Mouse (Mus musculus): Measurements from ENCODE around the gene Grk4. TPM values are rescaled to one million over a fixed set of nuclear protein-coding genes. Genes with fewer than 3 reads are reported as not detected.
"Not testable (repeated sequence)": the region's sequence is repeated elsewhere in the genome, so short reads cannot be mapped to it uniquely, and the experiment has no call there.

Gene Grk4
- polyA plus RNA-seq, 1 experiment from 2014 or later, result 0.93 TPM

GRCm38 (mm10) chr5:34689868-34690267 lies 29.7 kb downstream of the Grk4 start:
- WGBS, result 95% methylated on average over 1 of the region's 1 CpGs
- ATAC-seq, result no peak

GRCm38 (mm10) chr5:34692782-34693181 lies 32.6 kb downstream of the Grk4 start:
- H3K36me3 ChIP-seq (ENCODE audit: control insufficient read depth, insufficient read depth, low read length), result no peaks in the 10 kb centered on the region
- H3K27me3 ChIP-seq (replicated peaks; ENCODE audit: control insufficient read depth, insufficient read depth, low read length), result no peaks in the 10 kb centered on the region
- H3K4me2 ChIP-seq (ENCODE audit: low read depth, low read length), result no peak overlapping the region
- H3K27ac ChIP-seq (ENCODE audit: low read length), result no peak overlapping the region
- H3K9me3 ChIP-seq (ENCODE audit: control insufficient read depth, low read length), result no peaks in the 10 kb centered on the region
- H3K4me3 ChIP-seq (ENCODE audit: low read length), result no peak overlapping the region
- 67% methylated on average over 2 of the region's 2 CpGs for WGBS
- no peak for ATAC-seq
- no peak overlapping the region for H3K9ac ChIP-seq (ENCODE audit: low read depth, low read length)
- H3K4me1 ChIP-seq (ENCODE audit: control insufficient read depth, insufficient read depth, low read length), result no peaks in the 10 kb centered on the region

More at GRCm38 (mm10) chr5:34689868-34690267, 29.7 kb downstream of the Grk4 start:
- Histone ChIP-seq H3K9me3 (ENCODE audit: control insufficient read depth, low read length) (no peaks in the 10 kb centered on the region), H3K4me3 (ENCODE audit: low read length) (no peak overlapping the region), H3K27ac (ENCODE audit: low read length) (no peak overlapping the region), H3K4me2 (ENCODE audit: low read depth, low read length) (no peak overlapping the region), H3K36me3 (ENCODE audit: control insufficient read depth, insufficient read depth, low read length) (no peaks in the 10 kb centered on the region), H3K27me3 (replicated peaks; ENCODE audit: control insufficient read depth, insufficient read depth, low read length) (no peaks in the 10 kb centered on the region), H3K4me1 (ENCODE audit: control insufficient read depth, insufficient read depth, low read length) (no peaks in the 10 kb centered on the region), H3K9ac (ENCODE audit: low read depth, low read length) (no peak overlapping the region)

- no peak for ATAC-seq
- H3K4me1 ChIP-seq (ENCODE audit: control insufficient read depth, insufficient read depth, low read length), result no peaks in the 10 kb centered on the region
- no peaks in the 10 kb centered on the region for H3K36me3 ChIP-seq (ENCODE audit: control insufficient read depth, insufficient read depth, low read length)
- H3K27ac ChIP-seq (ENCODE audit: low read length), result no peak overlapping the region
- no peaks in the 10 kb centered on the region for H3K27me3 ChIP-seq (replicated peaks; ENCODE audit: control insufficient read depth, insufficient read depth, low read length)
- H3K4me3 ChIP-seq (ENCODE audit: low read length), result no peak overlapping the region
- no peak overlapping the region for H3K4me2 ChIP-seq (ENCODE audit: low read depth, low read length)
- 76% methylated on average over 5 of the region's 5 CpGs for WGBS
- H3K9ac ChIP-seq (ENCODE audit: low read depth, low read length), result no peak overlapping the region
- no peaks in the 10 kb centered on the region for H3K9me3 ChIP-seq (ENCODE audit: control insufficient read depth, low read length)
Measured at GRCm38 (mm10) chr5:34695521-34695920, 35.3 kb downstream of the Grk4 start.

- no peak overlapping the region for H3K27ac ChIP-seq (ENCODE audit: low read length)
- WGBS, result 94% methylated on average over 1 of the region's 1 CpGs
- H3K4me3 ChIP-seq (ENCODE audit: low read length), result no peak overlapping the region
- H3K9me3 ChIP-seq (ENCODE audit: control insufficient read depth, low read length), result no peaks in the 10 kb centered on the region
- H3K27me3 ChIP-seq (replicated peaks; ENCODE audit: control insufficient read depth, insufficient read depth, low read length), result no peaks in the 10 kb centered on the region
- no peak overlapping the region for H3K4me2 ChIP-seq (ENCODE audit: low read depth, low read length)
- no peak for ATAC-seq
- no peaks in the 10 kb centered on the region for H3K4me1 ChIP-seq (ENCODE audit: control insufficient read depth, insufficient read depth, low read length)
- H3K36me3 ChIP-seq (ENCODE audit: control insufficient read depth, insufficient read depth, low read length), result no peaks in the 10 kb centered on the region
- no peak overlapping the region for H3K9ac ChIP-seq (ENCODE audit: low read depth, low read length)
Measured at GRCm38 (mm10) chr5:34708436-34708835, 48.3 kb downstream of the Grk4 start.

GRCm38 (mm10) chr5:34714371-34714770 lies 54.2 kb downstream of the Grk4 start:
- not testable (repeated sequence) for H3K4me2 ChIP-seq (ENCODE audit: low read depth, low read length); H3K9ac ChIP-seq (ENCODE audit: low read depth, low read length); H3K27me3 ChIP-seq (replicated peaks; ENCODE audit: control insufficient read depth, insufficient read depth, low read length); H3K4me1 ChIP-seq (ENCODE audit: control insufficient read depth, insufficient read depth, low read length); H3K4me3 ChIP-seq (ENCODE audit: low read length); H3K9me3 ChIP-seq (ENCODE audit: control insufficient read depth, low read length); H3K27ac ChIP-seq (ENCODE audit: low read length); H3K36me3 ChIP-seq (ENCODE audit: control insufficient read depth, insufficient read depth, low read length); ATAC-seq
- WGBS, result 69% methylated on average over 3 of the region's 3 CpGs

- Histone ChIP-seq H3K9ac (ENCODE audit: low read depth, low read length) (no peak overlapping the region), H3K36me3 (ENCODE audit: control insufficient read depth, insufficient read depth, low read length) (no peaks in the 10 kb centered on the region), H3K4me1 (ENCODE audit: control insufficient read depth, insufficient read depth, low read length) (no peaks in the 10 kb centered on the region), H3K4me3 (ENCODE audit: low read length) (no peak overlapping the region), H3K27ac (ENCODE audit: low read length) (no peak overlapping the region), H3K9me3 (ENCODE audit: control insufficient read depth, low read length) (no peaks in the 10 kb centered on the region), H3K4me2 (ENCODE audit: low read depth, low read length) (no peak overlapping the region), H3K27me3 (replicated peaks; ENCODE audit: control insufficient read depth, insufficient read depth, low read length) (no peaks in the 10 kb centered on the region)
- 80% methylated on average over 5 of the region's 5 CpGs for WGBS
- ATAC-seq, result no peak
Measured at GRCm38 (mm10) chr5:34714816-34715215, 54.6 kb downstream of the Grk4 start.

GRCm38 (mm10) chr5:34729141-34729540 lies 69.0 kb downstream of the Grk4 start:
- no peaks in the 10 kb centered on the region for H3K4me1 ChIP-seq (ENCODE audit: control insufficient read depth, insufficient read depth, low read length)
- ATAC-seq, result no peak
- H3K9me3 ChIP-seq (ENCODE audit: control insufficient read depth, low read length), result no peaks in the 10 kb centered on the region
- H3K27ac ChIP-seq (ENCODE audit: low read length), result no peak overlapping the region
- no peak overlapping the region for H3K4me2 ChIP-seq (ENCODE audit: low read depth, low read length)
- no peaks in the 10 kb centered on the region for H3K36me3 ChIP-seq (ENCODE audit: control insufficient read depth, insufficient read depth, low read length)
- H3K27me3 ChIP-seq (replicated peaks; ENCODE audit: control insufficient read depth, insufficient read depth, low read length), result no peaks in the 10 kb centered on the region
- H3K4me3 ChIP-seq (ENCODE audit: low read length), result no peak overlapping the region
- H3K9ac ChIP-seq (ENCODE audit: low read depth, low read length), result no peak overlapping the region

- Histone ChIP-seq H3K27ac (ENCODE audit: low read length) (no peak overlapping the region), H3K4me3 (ENCODE audit: low read length) (no peak overlapping the region), H3K4me1 (ENCODE audit: control insufficient read depth, insufficient read depth, low read length) (no peaks in the 10 kb centered on the region), H3K9me3 (ENCODE audit: control insufficient read depth, low read length) (no peaks in the 10 kb centered on the region), H3K27me3 (replicated peaks; ENCODE audit: control insufficient read depth, insufficient read depth, low read length) (no peaks in the 10 kb centered on the region), H3K9ac (ENCODE audit: low read depth, low read length) (no peak overlapping the region), H3K4me2 (ENCODE audit: low read depth, low read length) (no peak overlapping the region), H3K36me3 (ENCODE audit: control insufficient read depth, insufficient read depth, low read length) (no peaks in the 10 kb centered on the region)
- no peak for ATAC-seq
- WGBS, result 36% methylated on average over 1 of the region's 1 CpGs
Measured at GRCm38 (mm10) chr5:34730255-34730654, 70.1 kb downstream of the Grk4 start.

- no peak overlapping the region for H3K27ac ChIP-seq (ENCODE audit: low read length)
- 51% methylated on average over 3 of the region's 3 CpGs for WGBS
- ATAC-seq, result no peak
- H3K36me3 ChIP-seq (ENCODE audit: control insufficient read depth, insufficient read depth, low read length), result no peaks in the 10 kb centered on the region
- no peak overlapping the region for H3K4me3 ChIP-seq (ENCODE audit: low read length)
- H3K27me3 ChIP-seq (replicated peaks; ENCODE audit: control insufficient read depth, insufficient read depth, low read length), result no peaks in the 10 kb centered on the region
- no peaks in the 10 kb centered on the region for H3K4me1 ChIP-seq (ENCODE audit: control insufficient read depth, insufficient read depth, low read length)
- no peak overlapping the region for H3K4me2 ChIP-seq (ENCODE audit: low read depth, low read length)
- H3K9ac ChIP-seq (ENCODE audit: low read depth, low read length), result no peak overlapping the region
- no peaks in the 10 kb centered on the region for H3K9me3 ChIP-seq (ENCODE audit: control insufficient read depth, low read length)
Measured at GRCm38 (mm10) chr5:34751477-34751876, 91.3 kb downstream of the Grk4 start.

GRCm38 (mm10) chr5:34758762-34759161 lies 98.6 kb downstream of the Grk4 start:
- no peaks in the 10 kb centered on the region for H3K36me3 ChIP-seq (ENCODE audit: control insufficient read depth, insufficient read depth, low read length)

More at GRCm38 (mm10) chr5:34758762-34759161, 98.6 kb downstream of the Grk4 start:
- H3K9me3 ChIP-seq (ENCODE audit: control insufficient read depth, low read length), result no peaks in the 10 kb centered on the region
- H3K27me3 ChIP-seq (replicated peaks; ENCODE audit: control insufficient read depth, insufficient read depth, low read length), result no peaks in the 10 kb centered on the region
- no peak overlapping the region for H3K9ac ChIP-seq (ENCODE audit: low read depth, low read length)
- no peak overlapping the region for H3K27ac ChIP-seq (ENCODE audit: low read length)
- ATAC-seq, result no peak
- H3K4me3 ChIP-seq (ENCODE audit: low read length), result no peak overlapping the region
- 47% methylated on average over 1 of the region's 1 CpGs for WGBS
- H3K4me2 ChIP-seq (ENCODE audit: low read depth, low read length), result no peak overlapping the region
- 0 out of 2 replicates have a peak, but pooled peaks cover 3% of the 10 kb centered on the region for H3K4me1 ChIP-seq (ENCODE audit: control insufficient read depth, insufficient read depth, low read length)

Data from intestine, embryonic 16.5 days (tissue).